Mouse (Mus musculus) lung, embryonic 14.5 days (tissue): ENCODE results near the gene Taar2. TPM values are rescaled to one million over a fixed set of nuclear protein-coding genes. Genes with fewer than 3 reads are reported as not detected.

Experiments used
- ATAC-seq: fragments of 200-750 bp; cut with Nextera tagmentation; 2 replicates; pipeline ENCODE4 v1.8.0; 2017; ENCODE audit warnings: mild to moderate bottlenecking, moderate TSS enrichment, moderate library complexity; ENCODE audit not compliant: insufficient read depth
- DNase-seq: peaks from one replicate; pipeline ENCODE4 v3.0.0-alpha.2; 2015
- H3K27ac ChIP-seq: fragments of 300-500 bp; sonication (generic); 2 replicates; pipeline ENCODE4 v1.5.1; 2014; ENCODE audit warnings: low read depth, mild to moderate bottlenecking, moderate library complexity
- H3K27me3 ChIP-seq: fragments of 300-500 bp; sonication (generic); 2 replicates; pipeline ENCODE4 v1.6.1; 2014; ENCODE audit warnings: low read length, control low read depth; ENCODE audit not compliant: insufficient read depth
- H3K36me3 ChIP-seq: fragments of 300-500 bp; sonication (generic); 2 replicates; pipeline ENCODE4 v1.6.1; 2014; ENCODE audit warnings: control low read depth; ENCODE audit not compliant: insufficient read depth
- H3K4me1 ChIP-seq: fragments of 300-500 bp; sonication (generic); 2 replicates; pipeline ENCODE4 v1.6.1; 2014; ENCODE audit warnings: antibody characterized with exemption, control low read depth; ENCODE audit not compliant: insufficient read depth
- H3K4me2 ChIP-seq: fragments of 300-500 bp; sonication (generic); 2 replicates; pipeline ENCODE4 v1.6.1; 2014; ENCODE audit warnings: mild to moderate bottlenecking
- H3K4me3 ChIP-seq: fragments of 300-500 bp; sonication (generic); 2 replicates; pipeline ENCODE4 v1.5.1; 2014; ENCODE audit warnings: low read depth, low read length
- H3K9ac ChIP-seq: fragments of 300-500 bp; sonication (generic); 2 replicates; pipeline ENCODE4 v1.6.1; 2014
- H3K9me3 ChIP-seq: fragments of 300-500 bp; sonication (generic); 2 replicates; pipeline ENCODE4 v1.6.1; 2016; ENCODE audit warnings: low read depth, low read length, control low read depth
- CTCF ChIP-seq: IDR thresholded peaks from 2 replicates; pipeline ENCODE4 v1.5.1; 2016; ENCODE audit warnings: antibody characterized with exemption, low read depth
- WGBS: fragments of 180-500 bp; shearing (Covaris S2); extraction: QIAGEN DNeasy Blood & Tissue Kit; methylation state at CpG from one replicate; pipeline ENCODE4 v1.1.7; 2014; 5-methylcytosine and 5-hydroxymethylcytosine counted together
- polyA plus RNA-seq: library from polyadenylated mRNA; unstranded; fragments of >200 nt; fragmentation: Nextera tagmentation; extraction: Ambion mirVana; gene quantifications from 2 replicates; pipeline ENCODE4 v1.2.1, GENCODE M21; 2014

The Taar2 gene
- not detected in 2 replicates for polyA plus RNA-seq

GRCm38 (mm10) chr10:23938312-23938711 lies at the start of gene Taar2:
Gene Taar2 (plus strand): TSS chr10:23938572.
- no peaks in the 10 kb centered on the region for H3K36me3 ChIP-seq
- WGBS = 54% methylated on average over 6 of the region's 6 CpGs
- DNase-seq (no peak), ATAC-seq (no peak)
- TF ChIP-seq CTCF = no peak
- no peak within 1 kb of the TSS for H3K4me3 ChIP-seq
- no peak within 1 kb of the TSS for H3K27ac ChIP-seq
- no peaks in the 10 kb centered on the region for H3K9me3 ChIP-seq
- H3K4me1 ChIP-seq = no peaks in the 10 kb centered on the region
- no peaks in the 10 kb centered on the region for H3K27me3 ChIP-seq
- no peak within 1 kb of the TSS for H3K4me2 ChIP-seq
- no peak within 1 kb of the TSS for H3K9ac ChIP-seq

- no peaks in the 10 kb centered on the region for H3K9me3 ChIP-seq
- no peak overlapping the region for H3K4me2 ChIP-seq
- H3K4me3 ChIP-seq = no peak overlapping the region
- H3K27me3 ChIP-seq = no peaks in the 10 kb centered on the region
- DNase-seq = no peak
- no peaks in the 10 kb centered on the region for H3K36me3 ChIP-seq
- H3K27ac ChIP-seq = no peak overlapping the region
- H3K4me1 ChIP-seq = peaks cover 3% of the 10 kb centered on the region; the same call in 1 of the 2 replicates
- H3K9ac ChIP-seq = no peak overlapping the region
- WGBS = 87% methylated on average over 1 of the region's 1 CpGs
- no peak for TF ChIP-seq CTCF
- no peak for ATAC-seq
These were observed 45.4 kb upstream of the Taar2 start for GRCm38 (mm10) chr10:23892987-23893386.

GRCm38 (mm10) chr10:23894601-23895349 lies 43.6 kb upstream of the Taar2 start, which contains the start of gene Vnn1:
Gene Vnn1 (plus strand): TSS chr10:23894688.
- DNase-seq (peak; percentile 42), ATAC-seq (no peak; the same call in 1 of the 2 replicates)
- peak within 1 kb of the TSS; percentile 42 for H3K9ac ChIP-seq
- H3K4me1 ChIP-seq = peaks cover 3% of the 10 kb centered on the region; the same call in 1 of the 2 replicates
- H3K27me3 ChIP-seq = no peaks in the 10 kb centered on the region
- no peak for TF ChIP-seq CTCF
- H3K27ac ChIP-seq = no peak within 1 kb of the TSS
- peak within 1 kb of the TSS; percentile 31 for H3K4me3 ChIP-seq
- H3K36me3 ChIP-seq = no peaks in the 10 kb centered on the region
- peak within 1 kb of the TSS; percentile 68 for H3K4me2 ChIP-seq
- no peaks in the 10 kb centered on the region for H3K9me3 ChIP-seq
- WGBS = 16% methylated on average over 21 of the region's 21 CpGs

- Histone ChIP-seq H3K4me2 (peak overlapping the region; percentile 68), H3K9me3 (no peaks in the 10 kb centered on the region), H3K27ac (no peak overlapping the region), H3K4me1 (peaks cover 3% of the 10 kb centered on the region; the same call in 1 of the 2 replicates), H3K4me3 (no peak overlapping the region), H3K36me3 (no peaks in the 10 kb centered on the region), H3K9ac (no peak overlapping the region), H3K27me3 (no peaks in the 10 kb centered on the region)
- no peak for TF ChIP-seq CTCF
- no peak for ATAC-seq
- 64% methylated on average over 7 of the region's 7 CpGs for WGBS
- DNase-seq = no peak
These were observed 43.0 kb upstream of the Taar2 start for GRCm38 (mm10) chr10:23895376-23895775.

- 86% methylated on average over 3 of the region's 3 CpGs for WGBS
- Histone ChIP-seq H3K9ac (no peak overlapping the region), H3K27ac (no peak overlapping the region), H3K36me3 (no peaks in the 10 kb centered on the region), H3K27me3 (no peaks in the 10 kb centered on the region), H3K4me1 (no peaks in the 10 kb centered on the region), H3K4me2 (no peak overlapping the region), H3K9me3 (no peaks in the 10 kb centered on the region), H3K4me3 (no peak overlapping the region)
- DNase-seq (no peak), ATAC-seq (no peak)
- no peak for TF ChIP-seq CTCF
These were observed 37.3 kb upstream of the Taar2 start for GRCm38 (mm10) chr10:23901119-23901518.

- WGBS = 92% methylated on average over 1 of the region's 1 CpGs
These were observed 32.7 kb upstream of the Taar2 start for GRCm38 (mm10) chr10:23905661-23906060.

GRCm38 (mm10) chr10:23920056-23920455 lies 18.3 kb upstream of the Taar2 start, which contains the start of gene Taar1:
Gene Taar1 (plus strand): TSS chr10:23920356.
- DNase-seq (no peak), ATAC-seq (no peak)
- H3K4me1 ChIP-seq = no peaks in the 10 kb centered on the region
- H3K4me2 ChIP-seq = no peak within 1 kb of the TSS
- H3K4me3 ChIP-seq = no peak within 1 kb of the TSS
- H3K36me3 ChIP-seq = no peaks in the 10 kb centered on the region
- H3K9ac ChIP-seq = no peak within 1 kb of the TSS
- H3K27ac ChIP-seq = no peak within 1 kb of the TSS
- TF ChIP-seq CTCF = no peak
- no peaks in the 10 kb centered on the region for H3K9me3 ChIP-seq
- 84% methylated on average over 4 of the region's 4 CpGs for WGBS
- H3K27me3 ChIP-seq = no peaks in the 10 kb centered on the region

More at GRCm38 (mm10) chr10:23905661-23906060, 32.7 kb upstream of the Taar2 start:
- no peak overlapping the region for H3K27ac ChIP-seq
- H3K36me3 ChIP-seq = no peaks in the 10 kb centered on the region
- ATAC-seq = no peak
- H3K4me1 ChIP-seq = no peaks in the 10 kb centered on the region
- H3K9ac ChIP-seq = no peak overlapping the region
- H3K4me3 ChIP-seq = no peak overlapping the region
- no peak for TF ChIP-seq CTCF
- H3K4me2 ChIP-seq = no peak overlapping the region
- no peaks in the 10 kb centered on the region for H3K9me3 ChIP-seq
- no peaks in the 10 kb centered on the region for H3K27me3 ChIP-seq
- no peak for DNase-seq
